Comparison of ENCODE assay signal across 8 mouse cellular contexts in genomic region chr5:105792331-105792801, GRCm38 (mm10).
A peak's percentile ranks its signal among the peaks of the same experiment; 100 is the strongest.
DNase-seq lines count a peak whose midpoint lies in the region; ATAC-seq and TF ChIP-seq lines count a peak whose summit lies in the region.

No protein-coding gene starts in this region.

- H3K27me3 ChIP-seq in C2C12 (ENCODE audit: control insufficient read depth, insufficient read depth, insufficient read length) = no peaks in the 10 kb centered on the region
- H3K27me3 ChIP-seq in heart, embryonic 15.5 days = 0 out of 2 replicates have a peak, but pooled peaks cover under 1% of the 10 kb centered on the region
- H3K27me3 ChIP-seq in midbrain, embryonic 13.5 days = no peaks in the 10 kb centered on the region

- peaks cover 2% of the 10 kb centered on the region for H3K79me3 ChIP-seq in C2C12 (ENCODE audit: low read depth)

- H3K79me2 ChIP-seq in C2C12 (ENCODE audit: control insufficient read depth, insufficient read depth) = no peaks in the 10 kb centered on the region

- peak overlapping the region; percentile 23; the same call in 1 of the 2 replicates for H3K9ac ChIP-seq in heart, embryonic 15.5 days
- H3K9ac ChIP-seq in midbrain, embryonic 13.5 days (replicated peaks) = peak overlapping the region; percentile 59

- no peaks in the 10 kb centered on the region for H3K36me3 ChIP-seq in C2C12 (ENCODE audit: control insufficient read depth, insufficient read depth)
- H3K36me3 ChIP-seq in heart, embryonic 15.5 days = no peaks in the 10 kb centered on the region
- no peaks in the 10 kb centered on the region for H3K36me3 ChIP-seq in midbrain, embryonic 13.5 days

- no peaks in the 10 kb centered on the region for H3K9me3 ChIP-seq in heart, embryonic 15.5 days (replicated peaks)
- no peaks in the 10 kb centered on the region for H3K9me3 ChIP-seq in midbrain, embryonic 13.5 days

- H3K4me3 ChIP-seq in C2C12 (ENCODE audit: insufficient read depth, poor library complexity, severe bottlenecking) = no peak overlapping the region
- peak overlapping the region; percentile 23 for H3K4me3 ChIP-seq in heart, embryonic 15.5 days
- H3K4me3 ChIP-seq in midbrain, embryonic 13.5 days (replicated peaks) = no peak overlapping the region; the same call in 1 of the 2 replicates

- peak overlapping the region; percentile 64 for H3K27ac ChIP-seq in heart, embryonic 15.5 days
- H3K27ac ChIP-seq in midbrain, embryonic 13.5 days = peak overlapping the region; percentile 68

- 11% methylated on average over 8 of the region's 8 CpGs for WGBS in heart, embryonic 15.5 days
- 23% methylated on average over 8 of the region's 8 CpGs for WGBS in midbrain, embryonic 13.5 days

- peaks cover 50% of the 10 kb centered on the region for H3K4me1 ChIP-seq in heart, embryonic 15.5 days (replicated peaks)
- H3K4me1 ChIP-seq in midbrain, embryonic 13.5 days (replicated peaks) = peaks cover 33% of the 10 kb centered on the region

- DNase-seq in cerebellum, adult 9-10 months = peak; percentile 43
- DNase-seq in kidney, postnatal 14 days = peak; percentile 88
- DNase-seq in layer of hippocampus, adult 9-10 months (ENCODE audit: low spot score) = no peak
- DNase-seq in ovary, postnatal 36 days (ENCODE audit: low spot score) = no peak
- DNase-seq in right cerebral cortex, postnatal 36 days (ENCODE audit: low spot score in 2 of 2) = no peak

- no peak for TF ChIP-seq CTCF in C2C12 (IDR thresholded peaks at IDR 0.05; ENCODE audit: control insufficient read depth, insufficient read depth, insufficient read length)

- peak; percentile 45 for ATAC-seq in heart, embryonic 15.5 days (replicated peaks; ENCODE audit: insufficient number of reproducible peaks, insufficient read depth, low FRiP score, low read depth)
- ATAC-seq in midbrain, embryonic 13.5 days = peak; percentile 73

- peak overlapping the region; percentile 5 for H3ac ChIP-seq in C2C12 (ENCODE audit: control insufficient read depth, insufficient read length, low read depth)

- peak overlapping the region; percentile 50 for H3K4me2 ChIP-seq in heart, embryonic 15.5 days
- peak overlapping the region; percentile 44 for H3K4me2 ChIP-seq in midbrain, embryonic 13.5 days (replicated peaks)

TF ChIP-seq in C2C12, 6 proteins besides CTCF, POLR2A, EP300 and RAD21:
- no peak for TF ChIP-seq MYOD1 (IDR thresholded peaks at IDR 0.05; ENCODE audit: control insufficient read depth, insufficient read length, low read depth)
- TF ChIP-seq MAX (IDR thresholded peaks at IDR 0.05) = no peak
- TF ChIP-seq CEBPB (IDR thresholded peaks at IDR 0.05; ENCODE audit: low read depth) = no peak

Comparison
In these comparisons a context has a peak if more than half of its experiments do, and no peak if none do; other contexts are left out.
1. DNase-seq: peak in cerebellum, adult 9-10 months (single experiment) and kidney, postnatal 14 days (single experiment); none in layer of hippocampus, adult 9-10 months (single experiment), ovary, postnatal 36 days (single experiment) and right cerebral cortex, postnatal 36 days (0 of 2).